Mouse (Mus musculus) intestine, embryonic 16.5 days (tissue): ENCODE data around the gene Stam2. TPM values are rescaled to one million over a fixed set of nuclear protein-coding genes. Genes with fewer than 3 reads are reported as not detected.
A peak's percentile ranks its signal among the peaks of the same experiment; 100 is the strongest.

Source experiments
- ATAC-seq: fragments of 200-750 bp; cut with Nextera tagmentation; 2 replicates; pipeline ENCODE4 v1.8.0; 2017; ENCODE audit warnings: moderate TSS enrichment, moderate library complexity
- H3K27ac ChIP-seq: fragments of 300-500 bp; sonication (generic); 2 replicates; pipeline ENCODE4 v1.5.1; 2014; ENCODE audit warnings: mild to moderate bottlenecking, low read length
- H3K27me3 ChIP-seq: fragments of 300-500 bp; sonication (generic); replicated peaks from 2 replicates; pipeline ENCODE4 v1.6.1; 2014; ENCODE audit warnings: low read length, control low read depth, mixed read lengths; ENCODE audit not compliant: control insufficient read depth, insufficient read depth
- H3K36me3 ChIP-seq: fragments of 300-500 bp; sonication (generic); 2 replicates; pipeline ENCODE4 v1.6.1; 2014; ENCODE audit warnings: low read length, control low read depth; ENCODE audit not compliant: control insufficient read depth, insufficient read depth
- H3K4me1 ChIP-seq: fragments of 300-500 bp; sonication (generic); 2 replicates; pipeline ENCODE4 v1.6.1; 2014; ENCODE audit warnings: low read length, control low read depth, mixed read lengths; ENCODE audit not compliant: control insufficient read depth, insufficient read depth
- H3K4me2 ChIP-seq: fragments of 300-500 bp; sonication (generic); 2 replicates; pipeline ENCODE4 v1.6.1; 2014; ENCODE audit warnings: low read depth, low read length, control low read depth
- H3K4me3 ChIP-seq: fragments of 300-500 bp; sonication (generic); 2 replicates; pipeline ENCODE4 v1.5.1; 2014; ENCODE audit warnings: mild to moderate bottlenecking, low read length
- H3K9ac ChIP-seq: fragments of 300-500 bp; sonication (generic); 2 replicates; pipeline ENCODE4 v1.6.1; 2014; ENCODE audit warnings: low read depth, low read length
- H3K9me3 ChIP-seq: fragments of 300-500 bp; sonication (generic); 2 replicates; pipeline ENCODE4 v1.6.1; 2016; ENCODE audit warnings: low read length, control low read depth; ENCODE audit not compliant: control insufficient read depth
- WGBS: fragments of 180-500 bp; shearing (Covaris S2); extraction: QIAGEN DNeasy Blood & Tissue Kit; methylation state at CpG from one replicate; pipeline ENCODE4 v1.1.7; 2014; 5-methylcytosine and 5-hydroxymethylcytosine counted together
- polyA plus RNA-seq: library from polyadenylated mRNA; unstranded; fragments of >200 nt; fragmentation: Nextera tagmentation; extraction: Ambion mirVana; gene quantifications from 2 replicates; pipeline ENCODE4 v1.2.1, GENCODE M21; 2015

The Stam2 gene
- polyA plus RNA-seq, 1 experiment from 2014 or later: 33.0 TPM

- Histone ChIP-seq H3K4me1 (no peaks in the 10 kb centered on the region), H3K36me3 (no peaks in the 10 kb centered on the region; the same call in 1 of the 2 replicates), H3K9ac (no peak overlapping the region), H3K4me3 (no peak overlapping the region), H3K27me3 (no peaks in the 10 kb centered on the region), H3K9me3 (no peaks in the 10 kb centered on the region), H3K4me2 (no peak overlapping the region), H3K27ac (no peak overlapping the region)
- ATAC-seq: no peak
- 87% methylated on average over 7 of the region's 7 CpGs for WGBS
Measured at GRCm38 (mm10) chr2:52733659-52734058, 8.4 kb downstream of the Stam2 start.

GRCm38 (mm10) chr2:52732611-52733010 is 9.5 kb downstream of the Stam2 start:
- H3K9ac ChIP-seq: no peak overlapping the region
- no peak overlapping the region for H3K4me3 ChIP-seq
- 89% methylated on average over 7 of the region's 7 CpGs for WGBS
- no peak for ATAC-seq
- no peaks in the 10 kb centered on the region for H3K27me3 ChIP-seq
- no peak overlapping the region for H3K4me2 ChIP-seq
- no peak overlapping the region for H3K27ac ChIP-seq
- no peaks in the 10 kb centered on the region for H3K4me1 ChIP-seq
- H3K9me3 ChIP-seq: no peaks in the 10 kb centered on the region
- no peaks in the 10 kb centered on the region; the same call in 1 of the 2 replicates for H3K36me3 ChIP-seq

- no peaks in the 10 kb centered on the region for H3K9me3 ChIP-seq
- 90% methylated on average over 5 of the region's 5 CpGs for WGBS
- no peak overlapping the region for H3K27ac ChIP-seq
- no peaks in the 10 kb centered on the region for H3K27me3 ChIP-seq
- H3K9ac ChIP-seq: no peak overlapping the region
- no peak overlapping the region for H3K4me3 ChIP-seq
- H3K4me2 ChIP-seq: no peak overlapping the region
- no peak for ATAC-seq
- no peaks in the 10 kb centered on the region; the same call in 1 of the 2 replicates for H3K36me3 ChIP-seq
- H3K4me1 ChIP-seq: no peaks in the 10 kb centered on the region
Measured at GRCm38 (mm10) chr2:52732001-52732400, 10.1 kb downstream of the Stam2 start.

DNA sequence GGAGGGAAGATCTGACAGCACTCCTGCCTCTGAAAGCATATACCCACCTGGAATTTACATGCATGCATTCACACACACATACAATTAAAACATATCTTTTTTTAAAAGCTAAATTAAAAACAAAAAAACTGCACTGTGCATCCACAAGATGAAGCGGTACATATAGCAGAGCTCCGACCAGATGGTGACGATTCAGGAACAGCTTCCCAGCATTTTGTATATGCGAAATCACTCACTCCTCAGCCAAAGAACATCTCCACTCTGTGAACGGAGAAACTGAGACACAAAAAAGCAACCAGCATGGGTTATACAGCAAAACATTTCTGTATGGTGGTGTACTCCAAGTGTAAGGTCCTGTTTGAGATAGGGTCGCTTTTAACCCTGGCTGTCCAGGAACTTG is 11.2 kb downstream of the Stam2 start:
- Histone ChIP-seq H3K27me3 (no peaks in the 10 kb centered on the region), H3K9ac (no peak overlapping the region), H3K4me2 (no peak overlapping the region), H3K4me1 (no peaks in the 10 kb centered on the region), H3K27ac (no peak overlapping the region), H3K9me3 (no peaks in the 10 kb centered on the region), H3K36me3 (no peaks in the 10 kb centered on the region; the same call in 1 of the 2 replicates), H3K4me3 (no peak overlapping the region)
- no peak for ATAC-seq
- WGBS: 91% methylated on average over 6 of the region's 6 CpGs

DNA sequence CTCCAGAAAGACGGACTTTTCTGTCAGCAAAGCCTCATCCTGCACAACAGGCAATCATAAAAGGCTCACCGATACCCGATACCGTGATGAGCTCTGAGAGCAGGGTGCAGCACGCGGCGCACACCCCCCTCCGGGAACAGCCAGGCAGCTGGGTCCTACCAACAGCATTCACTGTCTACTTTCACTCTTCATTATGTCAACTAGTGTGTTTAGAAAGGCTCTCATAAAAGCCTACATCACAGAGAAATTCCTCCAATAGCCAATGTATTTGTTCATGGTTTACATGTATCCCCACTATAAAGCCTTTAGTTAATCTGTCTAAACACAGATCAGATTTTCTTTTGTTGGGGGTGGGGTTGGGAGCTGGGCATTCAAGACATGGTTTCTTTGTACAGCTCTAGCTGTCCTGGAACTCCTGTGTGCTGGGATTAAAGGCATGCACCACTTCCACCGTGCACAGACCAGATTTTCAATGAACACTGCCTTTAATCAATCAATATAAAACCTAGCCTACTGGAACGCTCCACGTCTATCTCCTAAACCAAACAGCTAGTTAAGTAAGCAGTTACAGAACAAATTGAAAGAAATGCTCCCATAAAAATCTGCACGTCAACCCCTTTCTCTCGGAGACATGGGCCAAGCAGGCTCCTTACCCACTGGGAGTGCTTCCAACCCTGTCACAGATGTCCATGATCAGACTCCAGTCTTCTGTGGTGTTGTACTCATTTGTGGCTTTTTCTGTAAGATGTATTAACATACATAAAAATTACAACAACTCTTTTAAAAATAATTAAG is 21.7 kb downstream of the Stam2 start:
- H3K9ac ChIP-seq: no peak overlapping the region
- no peak overlapping the region for H3K4me3 ChIP-seq
- 0 out of 2 replicates have a peak, but pooled peaks have one; percentile 42 for ATAC-seq
- no peak overlapping the region for H3K27ac ChIP-seq
- H3K36me3 ChIP-seq: no peaks in the 10 kb centered on the region
- H3K9me3 ChIP-seq: no peaks in the 10 kb centered on the region
- 37% methylated on average over 13 of the region's 13 CpGs for WGBS
- H3K27me3 ChIP-seq: no peaks in the 10 kb centered on the region
- H3K4me1 ChIP-seq: peaks cover 3% of the 10 kb centered on the region; the same call in 1 of the 2 replicates
- no peak overlapping the region for H3K4me2 ChIP-seq

GRCm38 (mm10) chr2:52717076-52717475 is 25.0 kb downstream of the Stam2 start:
- H3K27me3 ChIP-seq: no peaks in the 10 kb centered on the region
- peaks cover 3% of the 10 kb centered on the region; the same call in 1 of the 2 replicates for H3K4me1 ChIP-seq
- H3K4me3 ChIP-seq: no peak overlapping the region
- no peak for ATAC-seq
- no peaks in the 10 kb centered on the region for H3K9me3 ChIP-seq
- 92% methylated on average over 5 of the region's 5 CpGs for WGBS
- H3K9ac ChIP-seq: no peak overlapping the region
- no peak overlapping the region for H3K4me2 ChIP-seq
- H3K36me3 ChIP-seq: no peaks in the 10 kb centered on the region; the same call in 1 of the 2 replicates
- H3K27ac ChIP-seq: no peak overlapping the region

DNA sequence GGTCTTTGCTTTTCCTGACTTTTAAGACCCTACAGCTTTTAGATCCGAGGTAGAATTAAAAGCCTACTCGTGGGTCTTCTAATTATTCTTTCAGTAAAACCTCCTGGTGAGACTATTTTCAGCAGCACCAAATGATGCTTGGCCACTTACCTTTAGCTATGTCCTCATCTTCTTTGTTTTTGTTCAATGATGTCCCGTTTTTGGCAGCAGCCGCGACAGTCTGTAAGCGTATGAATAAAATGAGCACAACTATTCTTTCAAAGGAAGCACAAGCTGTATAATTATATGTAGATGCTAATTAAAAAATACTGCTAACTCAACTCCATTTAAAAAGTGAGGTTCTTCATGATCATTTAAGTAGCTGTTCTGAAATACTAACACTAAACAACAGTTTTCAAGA is 26.5 kb downstream of the Stam2 start:
- 91% methylated on average over 6 of the region's 6 CpGs for WGBS

DNA sequence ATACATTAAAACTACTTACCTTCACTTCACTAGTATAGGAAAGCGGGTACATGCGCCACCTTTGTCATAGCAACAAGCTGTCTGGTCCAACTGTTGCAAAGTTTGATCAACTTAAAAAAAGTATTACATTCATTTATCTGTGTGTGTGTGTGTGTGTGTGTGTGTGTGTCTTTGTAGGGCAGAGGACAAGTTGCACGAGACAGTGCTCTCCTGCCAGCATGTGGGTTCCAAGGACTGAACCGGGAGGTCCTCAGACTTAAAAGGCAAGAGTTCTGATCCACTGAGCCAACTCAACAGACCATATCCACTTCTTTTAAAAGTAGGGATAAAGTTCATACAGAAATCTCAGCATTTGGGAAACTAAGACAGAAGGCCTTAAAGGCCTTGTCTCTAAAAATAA is 28.0 kb downstream of the Stam2 start:
- H3K4me2 ChIP-seq: no peak overlapping the region
- no peaks in the 10 kb centered on the region for H3K4me1 ChIP-seq
- H3K27me3 ChIP-seq: no peaks in the 10 kb centered on the region
- no peak for ATAC-seq
- H3K27ac ChIP-seq: no peak overlapping the region
- no peaks in the 10 kb centered on the region for H3K9me3 ChIP-seq
- 94% methylated on average over 4 of the region's 4 CpGs for WGBS
- no peaks in the 10 kb centered on the region; the same call in 1 of the 2 replicates for H3K36me3 ChIP-seq
- H3K4me3 ChIP-seq: no peak overlapping the region
- H3K9ac ChIP-seq: no peak overlapping the region

More for the DNA sequence above, 26.5 kb downstream of the Stam2 start:
- Histone ChIP-seq H3K4me2 (no peak overlapping the region), H3K9ac (no peak overlapping the region), H3K9me3 (no peaks in the 10 kb centered on the region), H3K4me3 (no peak overlapping the region), H3K36me3 (no peaks in the 10 kb centered on the region; the same call in 1 of the 2 replicates), H3K27me3 (no peaks in the 10 kb centered on the region), H3K27ac (no peak overlapping the region), H3K4me1 (peaks cover 1% of the 10 kb centered on the region; the same call in 1 of the 2 replicates)
- ATAC-seq: no peak

- no peak overlapping the region for H3K27ac ChIP-seq
- ATAC-seq: no peak
- H3K27me3 ChIP-seq: no peaks in the 10 kb centered on the region
- no peaks in the 10 kb centered on the region for H3K9me3 ChIP-seq
- no peaks in the 10 kb centered on the region for H3K4me1 ChIP-seq
- H3K4me3 ChIP-seq: no peak overlapping the region
- 75% methylated on average over 2 of the region's 2 CpGs for WGBS
- no peaks in the 10 kb centered on the region; the same call in 1 of the 2 replicates for H3K36me3 ChIP-seq
- no peak overlapping the region for H3K9ac ChIP-seq
- no peak overlapping the region for H3K4me2 ChIP-seq
Measured at GRCm38 (mm10) chr2:52710804-52711203, 31.3 kb downstream of the Stam2 start.
